Mouse (Mus musculus) brain, embryonic 14.5 days (tissue): ENCODE data around the gene Tcerg1l.

ENCODE experiments used
- CTCF ChIP-seq: fragments of 200-500 bp; IDR thresholded peaks from 2 replicates; pipeline ENCODE4 v1.5.1; 2012; ENCODE audit warnings: inconsistent platforms, mild to moderate bottlenecking, moderate library complexity, borderline replicate concordance; ENCODE audit not compliant: insufficient read depth, insufficient read length; ENCODE audit errors: extremely low read depth
- POLR2A ChIP-seq: fragments of 200-500 bp; IDR thresholded peaks from 2 replicates; pipeline ENCODE4 v1.6.1; 2012; ENCODE audit warnings: mild to moderate bottlenecking, inconsistent platforms, borderline replicate concordance; ENCODE audit not compliant: poor library complexity, insufficient read depth, insufficient read length, severe bottlenecking; ENCODE audit errors: extremely low read depth

DNA sequence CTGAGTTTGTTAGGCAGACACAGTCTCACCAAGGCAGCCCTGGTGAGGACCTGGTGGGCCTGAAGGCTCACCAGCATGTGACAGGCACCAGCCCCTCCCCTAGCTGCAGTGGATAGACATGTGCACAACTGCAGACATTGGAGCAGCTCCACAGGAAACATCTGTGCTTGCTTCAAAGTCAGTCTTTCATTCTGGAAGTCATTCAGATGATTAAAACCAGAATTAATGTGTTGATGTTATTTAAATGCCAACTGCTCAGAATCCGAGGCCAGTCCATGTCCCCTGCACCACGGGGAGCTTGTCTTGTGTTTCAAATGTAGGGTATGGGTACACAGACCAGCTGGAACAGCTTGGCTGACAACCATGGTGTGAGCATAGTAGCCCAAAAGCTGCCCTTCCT lies 150.8 kb downstream of the Tcerg1l start:
- TF ChIP-seq POLR2A (no peak), CTCF (no peak)
